Comparison of ENCODE assay signal across 8 mouse cellular contexts in genomic region chr7:44818164-44818563, GRCm38 (mm10). TPM values are rescaled to one million over a fixed set of nuclear protein-coding genes. Genes with fewer than 3 reads are reported as not detected.
DNase-seq lines count a peak whose midpoint lies in the region; ATAC-seq and TF ChIP-seq lines count a peak whose summit lies in the region.

No protein-coding gene starts in this region.

- TF ChIP-seq CTCF in kidney, adult 2 months (conservative IDR thresholded peaks at IDR 0.05; ENCODE audit: insufficient read depth, insufficient read length, low read depth, low read length), result peak; percentile 28; the same call in 1 of the 2 replicates
- no peak for TF ChIP-seq CTCF in G1E (IDR thresholded peaks at IDR 0.05; ENCODE audit: low read depth, low read length)

- no peak for ATAC-seq in G1E (ENCODE audit: extremely low read depth, insufficient number of reproducible peaks, low FRiP score, poor library complexity, severe bottlenecking)
- no peak for ATAC-seq in midbrain, embryonic 13.5 days

- H3K9me3 ChIP-seq in G1E (replicated peaks), result no peaks in the 10 kb centered on the region
- H3K9me3 ChIP-seq in midbrain, embryonic 13.5 days, result no peaks in the 10 kb centered on the region

- TF ChIP-seq POLR2A in kidney, adult 2 months (IDR thresholded peaks at IDR 0.05; ENCODE audit: low read depth, low read length), result no peak

- no peaks in the 10 kb centered on the region for H3K36me3 ChIP-seq in kidney, adult 2 months (ENCODE audit: control insufficient read depth, insufficient read depth, low read length)
- H3K36me3 ChIP-seq in G1E (replicated peaks), result peaks cover 82% of the 10 kb centered on the region
- H3K36me3 ChIP-seq in midbrain, embryonic 13.5 days, result no peaks in the 10 kb centered on the region

- peak overlapping the region; percentile 83 for H3K4me2 ChIP-seq in midbrain, embryonic 13.5 days (replicated peaks)

- no peak for DNase-seq in kidney, adult 2 months
- no peak for DNase-seq in kidney, adult 11 months
- DNase-seq in G1E (ENCODE audit: low spot score), result no peak
- DNase-seq in fibroblast of lung, adult 2 months (ENCODE audit: low read depth), result peak; percentile 28
- DNase-seq in kidney, postnatal 10 days, result peak; percentile 4
- no peak for DNase-seq in thymus, postnatal 4 days
- no peak for DNase-seq in layer of hippocampus, adult 9-10 months (ENCODE audit: low spot score)

- peaks cover 20% of the 10 kb centered on the region for H3K4me1 ChIP-seq in kidney, adult 2 months (ENCODE audit: control insufficient read depth, insufficient read depth, low read length)
- H3K4me1 ChIP-seq in G1E (ENCODE audit: insufficient read depth, low read depth, low read length), result peaks cover 68% of the 10 kb centered on the region
- peaks cover 64% of the 10 kb centered on the region for H3K4me1 ChIP-seq in midbrain, embryonic 13.5 days (replicated peaks)

- H3K4me3 ChIP-seq in kidney, adult 2 months (ENCODE audit: insufficient read depth, low read depth, low read length), result no peak overlapping the region
- peak overlapping the region; percentile 88 for H3K4me3 ChIP-seq in G1E (ENCODE audit: low read depth, low read length)
- peak overlapping the region; percentile 90 for H3K4me3 ChIP-seq in midbrain, embryonic 13.5 days (replicated peaks)

- H3K27me3 ChIP-seq in kidney, adult 2 months (replicated peaks; ENCODE audit: control insufficient read depth, insufficient read depth, low read length), result no peaks in the 10 kb centered on the region
- no peaks in the 10 kb centered on the region for H3K27me3 ChIP-seq in G1E (ENCODE audit: insufficient read depth, low read length)
- H3K27me3 ChIP-seq in midbrain, embryonic 13.5 days, result no peaks in the 10 kb centered on the region

- H3K9ac ChIP-seq in midbrain, embryonic 13.5 days (replicated peaks), result peak overlapping the region; percentile 92

- H3K27ac ChIP-seq in kidney, adult 2 months (ENCODE audit: insufficient read depth, low read depth, low read length), result no peak overlapping the region
- no peak overlapping the region for H3K27ac ChIP-seq in midbrain, embryonic 13.5 days

- 35% methylated on average over 2 of the region's 2 CpGs for WGBS in kidney, adult 2 months
- WGBS in midbrain, embryonic 13.5 days, result 30% methylated on average over 2 of the region's 2 CpGs

RNA-seq across cellular contexts. Expression of gene Atf5, which starts 1.7 kb away (rescaled TPM):
- 42.1 and 57.2 TPM in 2 replicates for polyA plus RNA-seq in kidney, adult 2 months (2012; rRNA removed)
- 37.7 and 58.5 TPM in 2 replicates for total RNA-seq in G1E (2014; fragmentation: Nextera tagmentation)
- total RNA-seq in G1E (2017), result 5.2 and 8.6 TPM in 2 replicates
- polyA plus RNA-seq in G1E (2012), result 282 and 396 TPM in 2 replicates
- polyA plus RNA-seq in midbrain, embryonic 13.5 days (2015; fragmentation: Nextera tagmentation; extraction: Ambion mirVana), result 3.8 and 5.4 TPM in 2 replicates

RNA-seq across cellular contexts. Expression of gene Il4i1, which starts 2.0 kb away (rescaled TPM):
- 1.5 and 9.7 TPM in 2 replicates for polyA plus RNA-seq in kidney, adult 2 months (2012; rRNA removed)
- total RNA-seq in G1E (2014; fragmentation: Nextera tagmentation) (4.2 and 14.4 TPM in 2 replicates), G1E (2017) (1.3 and 2.4 TPM in 2 replicates)
- 3.1 and 3.2 TPM in 2 replicates for polyA plus RNA-seq in G1E (2012)
- polyA plus RNA-seq in midbrain, embryonic 13.5 days (2015; fragmentation: Nextera tagmentation; extraction: Ambion mirVana), result 2.0 and 2.1 TPM in 2 replicates

RNA-seq across cellular contexts. Expression of gene Nup62, which starts 2.3 kb away (rescaled TPM):
- 32.6 and 35.9 TPM in 2 replicates for polyA plus RNA-seq in kidney, adult 2 months (2012; rRNA removed)
- total RNA-seq in G1E (2014; fragmentation: Nextera tagmentation) (96.5 and 160 TPM in 2 replicates), G1E (2017) (94.9 and 102 TPM in 2 replicates)
- 85.4 and 157 TPM in 2 replicates for polyA plus RNA-seq in G1E (2012)
- polyA plus RNA-seq in midbrain, embryonic 13.5 days (2015; fragmentation: Nextera tagmentation; extraction: Ambion mirVana), result 55.7 and 61.3 TPM in 2 replicates

RNA-seq across cellular contexts. Expression of gene Akt1s1, which starts 30.6 kb away (rescaled TPM):
- polyA plus RNA-seq in kidney, adult 2 months (2012; rRNA removed), result 90.6 and 121 TPM in 2 replicates
- total RNA-seq in G1E (2014; fragmentation: Nextera tagmentation) (13.3 and 14.4 TPM in 2 replicates), G1E (2017) (23.7 and 32.5 TPM in 2 replicates)
- polyA plus RNA-seq in G1E (2012), result 290 and 566 TPM in 2 replicates
- polyA plus RNA-seq in midbrain, embryonic 13.5 days (2015; fragmentation: Nextera tagmentation; extraction: Ambion mirVana), result 78.9 and 88.2 TPM in 2 replicates

RNA-seq across cellular contexts. Expression of gene Tbc1d17, which starts 30.7 kb away (rescaled TPM):
- polyA plus RNA-seq in kidney, adult 2 months (2012; rRNA removed), result 100 and 114 TPM in 2 replicates
- total RNA-seq in G1E (2014; fragmentation: Nextera tagmentation) (32.3 and 33.5 TPM in 2 replicates), G1E (2017) (25.7 and 33.5 TPM in 2 replicates)
- polyA plus RNA-seq in G1E (2012), result 65.4 and 75.7 TPM in 2 replicates
- polyA plus RNA-seq in midbrain, embryonic 13.5 days (2015; fragmentation: Nextera tagmentation; extraction: Ambion mirVana), result 109 and 110 TPM in 2 replicates

Comparison
In these comparisons a context has a peak if more than half of its experiments do, and no peak if none do; other contexts are left out.
1. DNase-seq: peak in fibroblast of lung, adult 2 months (single experiment) and kidney, postnatal 10 days (single experiment); none in kidney, adult 2 months (single experiment), kidney, adult 11 months (single experiment), G1E (single experiment), thymus, postnatal 4 days (single experiment) and layer of hippocampus, adult 9-10 months (single experiment).